Mouse (Mus musculus): ENCODE measurements at regions not wholly inside any gene's neighbourhood (a gene's known extent, or its start where the extent isn't known, plus 50 kb on each side); places are given as distances from the start of the nearest gene placed in this dataset.

GRCm38 (mm10) chr6:143660837-143661236 lies 493.8 kb downstream of the Etnk1 start:
- no peak for TF ChIP-seq FOSL1 (IDR thresholded peaks at IDR 0.05; ENCODE audit: insufficient read depth, low read length, poor library complexity, severe bottlenecking)
- no peak for TF ChIP-seq CTCF (IDR thresholded peaks at IDR 0.05; ENCODE audit: control insufficient read depth, insufficient read depth, insufficient read length)
